Mouse (Mus musculus) brain, embryonic 14.5 days (tissue): Measurements from ENCODE around the gene Styx. TPM values are rescaled to one million over a fixed set of nuclear protein-coding genes. Genes with fewer than 3 reads are reported as not detected.
A peak's percentile ranks its signal among the peaks of the same experiment; 100 is the strongest.
"Not testable (repeated sequence)": the region's sequence is repeated elsewhere in the genome, so short reads cannot be mapped to it uniquely, and the experiment has no call there.

ENCODE experiments used
- DNase-seq: peaks from one replicate; pipeline ENCODE4 v3.0.0-alpha.2; 2011; ENCODE audit warnings: low read depth
- CTCF ChIP-seq: fragments of 200-500 bp; IDR thresholded peaks from 2 replicates; pipeline ENCODE4 v1.5.1; 2012; ENCODE audit warnings: inconsistent platforms, mild to moderate bottlenecking, moderate library complexity, borderline replicate concordance; ENCODE audit not compliant: insufficient read depth, insufficient read length; ENCODE audit errors: extremely low read depth
- POLR2A ChIP-seq: fragments of 200-500 bp; IDR thresholded peaks from 2 replicates; pipeline ENCODE4 v1.6.1; 2012; ENCODE audit warnings: mild to moderate bottlenecking, inconsistent platforms, borderline replicate concordance; ENCODE audit not compliant: poor library complexity, insufficient read depth, insufficient read length, severe bottlenecking; ENCODE audit errors: extremely low read depth
- polyA plus RNA-seq: library from polyadenylated mRNA; depleted of rRNA; stranded (reverse); fragments of >200 nt; gene quantifications from 2 replicates; pipeline ENCODE4 v1.2.3, GENCODE M21; 2012; rRNA removed

Styx gene
- polyA plus RNA-seq, 1 experiment, result 25.4 TPM

GRCm38 (mm10) chr14:45463599-45463998 is 112.7 kb downstream of the Styx start:
- DNase-seq, result peak; percentile 47
- TF ChIP-seq POLR2A, result no peak
- TF ChIP-seq CTCF, result no peak

GRCm38 (mm10) chr14:45464036-45465035 is 113.4 kb downstream of the Styx start:
- no peak for DNase-seq
- TF ChIP-seq POLR2A (no peak), CTCF (no peak)

- not testable (repeated sequence) for DNase-seq
Measured at GRCm38 (mm10) chr14:45466371-45466770, 115.5 kb downstream of the Styx start.

- DNase-seq, result no peak
Measured at GRCm38 (mm10) chr14:45469446-45469845, 118.6 kb downstream of the Styx start.

More at GRCm38 (mm10) chr14:45469446-45469845, 118.6 kb downstream of the Styx start:
- TF ChIP-seq POLR2A (no peak), CTCF (peak; percentile 38; the same call in 1 of the 2 replicates)

Other genes starting within 250 kb of the Styx start
- gene Gpr137c, start 131.4 kb upstream of the Styx start, polyA plus RNA-seq, result 28.2 and 30.9 TPM in 2 replicates
- 20.7 and 24.2 TPM in 2 replicates for gene Txndc16, start 130.8 kb upstream of the Styx start, polyA plus RNA-seq
- 20.2 and 23.4 TPM in 2 replicates for gene Ero1l, start 32.3 kb upstream of the Styx start, polyA plus RNA-seq
- 116 and 132 TPM in 2 replicates for gene Psmc6, start 21.3 kb upstream of the Styx start, polyA plus RNA-seq
- gene Gnpnat1, start 53.8 kb downstream of the Styx start, polyA plus RNA-seq, result 11.2 and 12.5 TPM in 2 replicates
- 44.8 and 46.3 TPM in 2 replicates for gene Fermt2, start 179.0 kb downstream of the Styx start, polyA plus RNA-seq